Mouse (Mus musculus): Measurements from ENCODE around the gene Tmbim6. TPM values are rescaled to one million over a fixed set of nuclear protein-coding genes. Genes with fewer than 3 reads are reported as not detected.

Gene Tmbim6
- total RNA-seq, 1 experiment from 2014 or later = 340 TPM

Other genes with a start within 250 kb of the Tmbim6 start
- gene Kcnh3, start 168.0 kb upstream of the Tmbim6 start, total RNA-seq (2017) = not detected in 3 replicates
- 41.0 to 47.6 TPM (median 47.0 TPM) in 3 replicates for gene Mcrs1, start 140.9 kb upstream of the Tmbim6 start, total RNA-seq (2017)
- gene Prpf40b, start 97.8 kb upstream of the Tmbim6 start, total RNA-seq (2017) = 0.57 to 7.6 TPM (median 1.7 TPM) in 3 replicates
- not detected in 3 replicates for gene Fam186b, start 97.0 kb upstream of the Tmbim6 start, total RNA-seq (2017)
- gene Fmnl3, start 22.4 kb upstream of the Tmbim6 start, total RNA-seq (2017) = 29.5 to 41.3 TPM (median 31.6 TPM) in 3 replicates
- 1.2 to 3.4 TPM (median 1.2 TPM) in 3 replicates for gene Nckap5l, start 64.9 kb downstream of the Tmbim6 start, total RNA-seq (2017)
- gene Bcdin3d, start 81.8 kb downstream of the Tmbim6 start, total RNA-seq (2017) = 6.8 to 12.5 TPM (median 7.3 TPM) in 3 replicates
- gene Faim2, start 135.3 kb downstream of the Tmbim6 start, total RNA-seq (2017) = 0.11 TPM in 1 of 3 replicates, not detected in the others
- not detected in 3 replicates for gene Aqp2, start 186.2 kb downstream of the Tmbim6 start, total RNA-seq (2017)
- gene Aqp5, start 197.9 kb downstream of the Tmbim6 start, total RNA-seq (2017) = not detected in 3 replicates
- gene Aqp6, start 208.5 kb downstream of the Tmbim6 start, total RNA-seq (2017) = not detected in 3 replicates

Measured in monocyte, adult 5-6 weeks (primary cell).